In the genomic region with DNA sequence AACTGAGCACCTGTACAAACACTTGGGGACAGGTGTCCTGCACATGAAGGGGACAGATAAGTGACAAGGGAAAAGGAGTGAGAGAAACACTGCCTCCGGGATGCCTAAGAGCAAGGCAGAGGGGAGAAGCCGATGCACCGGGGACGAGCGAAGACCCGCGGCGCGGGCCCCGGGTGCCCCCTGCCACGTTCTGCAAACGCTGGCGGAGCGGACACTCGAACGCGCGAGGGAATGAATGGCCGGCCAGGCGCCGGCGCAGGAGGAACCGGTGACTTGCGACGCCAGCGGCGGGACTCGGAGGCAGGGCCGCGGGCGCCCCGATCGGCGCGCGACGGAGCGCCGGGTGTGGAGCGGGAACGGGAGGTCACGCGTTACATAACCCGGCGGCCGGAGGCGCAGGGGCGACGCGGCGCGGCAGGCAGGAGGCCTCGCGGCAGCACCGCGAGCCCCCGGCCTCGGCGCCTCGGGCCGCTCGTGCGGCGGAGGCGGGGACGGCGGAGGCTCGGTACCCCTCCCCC, we compare ENCODE assay signal across 8 mouse cellular contexts. TPM values are rescaled to one million over a fixed set of nuclear protein-coding genes. Genes with fewer than 3 reads are reported as not detected.
DNase-seq lines count a peak whose midpoint lies in the region; ATAC-seq lines count a peak whose summit lies in the region.

No protein-coding gene starts in this region.

- H3K9me3 ChIP-seq in hindbrain, embryonic 14.5 days (ENCODE audit: control insufficient read depth, low read length) = no peaks in the 10 kb centered on the region

- peak; percentile 0; the same call in 1 of the 2 replicates for ATAC-seq in hindbrain, embryonic 14.5 days (ENCODE audit: low FRiP score)

- H3K4me2 ChIP-seq in hindbrain, embryonic 14.5 days (replicated peaks) = peak overlapping the region; percentile 94

- peaks cover 20% of the 10 kb centered on the region for H3K4me1 ChIP-seq in hindbrain, embryonic 14.5 days (replicated peaks; ENCODE audit: control insufficient read depth, insufficient read depth, low read length)

- peak overlapping the region; percentile 82 for H3K9ac ChIP-seq in hindbrain, embryonic 14.5 days

- under 1% methylated on average over 52 of the region's 68 CpGs for WGBS in hindbrain, embryonic 14.5 days
- under 1% methylated on average over 46 of the region's 68 CpGs for WGBS in macrophage (ENCODE audit: missing documents)

- peak overlapping the region; percentile 96 for H3K27ac ChIP-seq in hindbrain, embryonic 14.5 days
- no peak overlapping the region for H3K27ac ChIP-seq in macrophage

- peaks cover 49% of the 10 kb centered on the region for H3K79me2 ChIP-seq in macrophage (ENCODE audit: inconsistent target)

- H3K36me3 ChIP-seq in hindbrain, embryonic 14.5 days (replicated peaks; ENCODE audit: control insufficient read depth, insufficient read depth) = no peaks in the 10 kb centered on the region
- no peaks in the 10 kb centered on the region for H3K36me3 ChIP-seq in macrophage (ENCODE audit: inconsistent target)

- peak; percentile 68 for DNase-seq in NIH3T3 (ENCODE audit: low read depth)
- DNase-seq in cerebellum, adult 9-10 months = peak; percentile 68
- DNase-seq in frontal cortex, postnatal 14 days (ENCODE audit: low spot score in 2 of 2) = peak; percentile 40
- DNase-seq in hindbrain, embryonic 14.5 days (ENCODE audit: low spot score) = peak; percentile 51
- DNase-seq in left cerebral cortex, adult 18-20 months (ENCODE audit: low spot score in 2 of 2) = peak; percentile 49 to 54
- DNase-seq in right cerebral cortex, adult 2 months (ENCODE audit: low spot score in 2 of 2) = peak; percentile 29 to 33
- no peak for DNase-seq in c-Kit-positive CD71-positive TER-119-positive erythroid progenitor cells, embryonic 14.5 days (ENCODE audit: low spot score)

- H3K27me3 ChIP-seq in hindbrain, embryonic 14.5 days (ENCODE audit: control insufficient read depth, insufficient read depth, low read length) = no peaks in the 10 kb centered on the region

- peak overlapping the region; percentile 88 for H3K4me3 ChIP-seq in hindbrain, embryonic 14.5 days (replicated peaks; ENCODE audit: low read length)
- H3K4me3 ChIP-seq in macrophage (ENCODE audit: inconsistent target) = peak overlapping the region; percentile 49

RNA-seq across cellular contexts. Expression of a gene that starts 0.6 kb away (rescaled TPM):
- 31.1 and 32.6 TPM in 2 replicates for polyA plus RNA-seq in hindbrain, embryonic 14.5 days (2014; fragmentation: Nextera tagmentation; extraction: Ambion mirVana)
- total RNA-seq in left cerebral cortex, adult 18-20 months (2021) = 10 to 100 TPM; 39.3 to 40.7 TPM
- 100 to 1,000 TPM in 13 of 26 experiments, 10 to 100 TPM in 13; 68.3 to 130 (median 100) TPM for total RNA-seq in macrophage (2018; cell fraction: chromatin; rRNA removed)
- 10 to 100 TPM in 15 of 26 experiments, 1 to 10 TPM in 11; 6.3 to 15.9 (median 10.9) TPM for total RNA-seq in macrophage (2018; cell fraction: cytosol; rRNA removed)
- 10 to 100 TPM; 24.0 to 98.1 (median 61.0) TPM for total RNA-seq in macrophage (2018; cell fraction: nucleus; rRNA removed)
- polyA plus RNA-seq in macrophage (2018) = 9.5 to 10.9 TPM (median 10.3 TPM) in 3 replicates
